Mouse (Mus musculus) liver, adult (tissue): ENCODE measurements around the gene Mep1a.

Source experiments
- GATA4 ChIP-seq: IDR thresholded peaks from 2 replicates; pipeline ENCODE4 v1.6.1; 2014; ENCODE audit warnings: mild to moderate bottlenecking, low read length; ENCODE audit not compliant: insufficient replicate concordance

Mep1a gene

GRCm38 (mm10) chr17:43500513-43500912 is 2.1 kb downstream of the Mep1a start:
- TF ChIP-seq GATA4 = no peak

- no peak for TF ChIP-seq GATA4
Measured at GRCm38 (mm10) chr17:43497521-43497920, 5.1 kb downstream of the Mep1a start.

- no peak for TF ChIP-seq GATA4
Measured at GRCm38 (mm10) chr17:43495502-43495901, 7.1 kb downstream of the Mep1a start.

DNA sequence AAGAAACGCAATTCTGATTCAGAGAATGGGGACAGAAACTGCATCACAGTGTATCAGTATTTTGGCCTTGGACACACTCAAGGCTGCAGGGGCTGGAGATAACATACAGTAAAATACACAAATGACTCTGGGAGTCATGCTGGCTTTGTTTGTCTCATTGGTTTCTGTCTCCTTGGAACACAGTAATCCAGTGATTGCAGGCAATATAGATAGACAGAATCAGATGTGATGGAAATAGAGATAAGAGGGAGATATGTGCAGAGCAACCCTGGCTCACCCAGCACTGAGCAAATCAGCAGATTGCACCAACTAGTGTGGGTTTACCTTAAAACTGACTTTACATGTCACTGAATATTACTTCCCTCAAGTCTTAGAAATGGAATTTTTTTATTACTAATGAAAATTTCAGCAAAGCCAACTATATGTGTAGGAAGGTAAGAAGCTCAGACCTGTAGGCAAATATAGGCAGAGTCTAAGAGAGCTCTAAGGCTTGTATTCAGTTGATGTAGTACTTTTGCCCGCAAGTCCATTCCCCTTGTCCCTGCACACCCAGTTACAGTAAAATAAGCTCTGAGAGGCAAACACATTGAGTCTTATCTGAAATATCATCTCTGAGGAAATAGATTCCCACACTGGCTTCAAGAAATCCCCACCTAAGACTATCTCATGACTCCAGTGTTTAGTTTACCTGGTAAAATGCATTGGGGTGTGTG is 14.0 kb downstream of the Mep1a start:
- no peak for TF ChIP-seq GATA4

DNA sequence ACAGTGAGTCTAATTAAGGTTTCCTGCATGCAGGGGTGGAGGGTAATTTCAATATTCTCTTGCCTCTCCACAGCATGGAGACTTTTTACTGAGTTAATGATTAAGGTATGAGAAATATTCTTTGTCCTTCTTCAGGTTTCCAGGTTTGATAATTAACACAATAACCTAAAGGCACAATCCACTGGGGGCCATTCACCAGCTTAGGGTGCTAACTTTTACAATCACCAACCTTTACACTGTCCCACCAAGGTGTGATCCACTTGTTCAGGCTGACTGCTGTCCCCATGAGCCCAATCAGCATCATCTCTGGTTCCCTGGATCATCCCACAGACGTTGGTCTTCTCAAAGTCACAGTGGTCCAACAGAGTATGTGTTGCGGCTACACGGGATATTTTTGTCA is 16.6 kb downstream of the Mep1a start:
- no peak for TF ChIP-seq GATA4

DNA sequence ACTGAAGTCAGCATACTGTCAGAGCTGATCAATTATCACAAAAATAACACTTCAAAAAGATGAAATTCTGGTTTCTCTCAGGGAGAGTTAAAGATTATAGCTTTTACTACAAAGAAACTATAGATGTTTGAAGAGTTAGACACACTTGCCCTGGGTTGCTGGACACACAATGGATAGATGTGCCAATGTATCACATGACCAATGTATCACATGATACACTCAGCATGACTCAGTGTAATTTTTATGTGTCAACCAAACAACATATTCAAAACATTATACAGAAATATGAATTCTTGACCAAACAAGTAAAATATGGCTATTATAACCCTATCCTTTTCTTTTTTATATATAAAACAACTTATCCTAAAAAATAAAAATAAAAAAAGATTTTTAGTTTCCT is 25.0 kb downstream of the Mep1a start:
- TF ChIP-seq GATA4 = no peak

DNA sequence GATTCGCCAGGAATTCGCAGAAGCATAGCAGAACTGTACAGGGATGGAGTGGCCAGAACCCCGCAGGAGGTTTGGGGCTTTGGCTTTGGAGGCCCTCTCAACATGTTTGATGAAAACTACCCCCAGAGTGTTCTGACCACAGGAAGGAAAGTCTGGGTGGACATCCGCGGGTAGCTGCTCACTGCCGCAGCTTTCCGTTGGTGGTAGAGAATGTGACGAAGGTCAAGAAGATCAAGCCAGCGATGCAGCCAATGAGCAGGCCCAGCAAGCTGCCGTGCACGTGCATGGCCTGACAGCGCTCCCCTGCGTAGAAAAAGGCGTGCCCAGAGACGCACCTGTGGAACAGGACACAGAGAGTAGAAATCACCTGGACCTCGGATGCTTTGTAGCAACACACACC is 27.8 kb downstream of the Mep1a start:
- TF ChIP-seq GATA4 = no peak

DNA sequence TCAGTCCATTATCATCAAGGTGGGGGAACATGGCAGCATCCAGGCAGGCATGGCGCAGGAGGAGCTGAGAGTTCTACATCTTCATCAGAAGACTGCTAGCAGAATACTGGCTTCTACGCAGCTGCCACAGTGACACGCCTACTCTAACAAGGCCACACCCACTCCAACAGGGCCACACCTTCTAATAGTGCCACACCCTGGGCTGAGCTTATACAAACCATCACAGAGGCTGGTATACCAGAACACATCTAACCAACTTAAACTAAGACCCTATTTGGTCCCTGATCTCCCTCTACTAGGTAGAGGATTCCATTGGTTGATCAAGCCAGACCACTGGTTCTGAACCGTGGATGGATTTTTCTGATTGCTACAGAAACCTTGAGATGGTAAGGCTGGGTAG is 30.1 kb downstream of the Mep1a start:
- TF ChIP-seq GATA4 = no peak

- no peak for TF ChIP-seq GATA4
Measured at GRCm38 (mm10) chr17:43470039-43470438, 32.6 kb downstream of the Mep1a start.

GRCm38 (mm10) chr17:43460245-43461181 is 42.1 kb downstream of the Mep1a start:
- TF ChIP-seq GATA4 = no peak

DNA sequence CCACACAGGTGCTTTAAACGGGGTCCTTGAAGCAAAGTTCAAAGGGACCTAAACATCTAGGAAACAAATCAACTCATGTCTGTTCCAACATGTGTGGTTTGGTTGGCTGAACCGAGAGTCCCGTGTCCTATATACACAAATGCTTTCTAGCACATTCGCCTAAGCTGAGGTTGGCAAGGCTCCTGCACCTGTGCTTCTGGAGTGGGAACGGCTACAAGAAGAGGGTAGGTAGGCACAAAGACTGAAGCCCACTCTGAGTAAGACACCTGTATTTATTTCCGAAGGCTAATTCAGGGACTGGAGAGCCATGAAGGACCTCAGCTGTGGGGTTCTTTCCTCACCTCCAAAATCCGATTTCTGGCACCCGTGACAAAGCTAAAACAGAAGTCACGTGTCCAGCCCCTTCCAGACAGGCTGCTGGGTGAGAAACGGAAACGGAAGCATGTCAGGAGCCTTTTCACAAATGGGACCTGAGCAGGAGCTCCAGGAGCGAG is 42.8 kb downstream of the Mep1a start:
- no peak for TF ChIP-seq GATA4

GRCm38 (mm10) chr17:43458598-43458997 is 44.0 kb downstream of the Mep1a start:
- TF ChIP-seq GATA4 = no peak

GRCm38 (mm10) chr17:43451216-43451615 is 51.4 kb downstream of the Mep1a start:
- no peak for TF ChIP-seq GATA4

- TF ChIP-seq GATA4 = no peak
Measured at GRCm38 (mm10) chr17:43434485-43434884, 68.1 kb downstream of the Mep1a start.

DNA sequence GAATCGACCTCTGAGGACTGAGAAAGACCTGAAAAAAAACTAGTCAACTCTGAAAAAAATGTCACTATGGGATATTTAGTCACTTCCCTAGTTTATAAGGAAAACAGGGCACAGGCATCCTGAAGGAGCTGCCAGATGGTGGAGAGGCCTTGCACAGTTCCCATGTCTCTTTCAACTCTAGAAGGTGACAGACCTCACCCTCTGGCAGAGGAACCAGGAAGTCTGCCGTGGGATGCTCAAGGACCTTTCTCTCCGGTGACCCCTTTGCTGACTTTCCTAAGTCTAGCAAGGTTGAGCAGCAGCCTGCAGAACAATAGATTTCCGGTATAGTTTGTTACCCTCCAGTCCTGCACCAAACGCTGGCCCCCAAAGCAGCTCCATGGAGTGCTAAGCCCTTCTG is 70.9 kb downstream of the Mep1a start:
- no peak for TF ChIP-seq GATA4
